Mouse (Mus musculus) limb, embryonic 11.5 days (tissue): ENCODE measurements around the gene Gtf2a1. TPM values are rescaled to one million over a fixed set of nuclear protein-coding genes. Genes with fewer than 3 reads are reported as not detected.

ENCODE experiments used
- ATAC-seq: fragments of 200-750 bp; cut with Nextera tagmentation; 2 replicates; pipeline ENCODE4 v1.8.0; 2017; ENCODE audit warnings: low read depth; ENCODE audit not compliant: insufficient number of reproducible peaks, low FRiP score, low TSS enrichment
- DNase-seq: peaks from one replicate; pipeline ENCODE4 v3.0.0-alpha.2; 2015; ENCODE audit warnings: low spot score
- H3K27ac ChIP-seq: fragments of 300-500 bp; sonication (generic); replicated peaks from 2 replicates; pipeline ENCODE4 v1.5.1; 2014; ENCODE audit warnings: low read depth, mild to moderate bottlenecking, low read length
- H3K27me3 ChIP-seq: fragments of 300-500 bp; sonication (generic); 2 replicates; pipeline ENCODE4 v1.6.1; 2014; ENCODE audit warnings: mild to moderate bottlenecking, low read length, mixed read lengths; ENCODE audit not compliant: control insufficient read depth, insufficient read depth
- H3K36me3 ChIP-seq: fragments of 300-500 bp; sonication (generic); 2 replicates; pipeline ENCODE4 v1.6.1; 2014; ENCODE audit warnings: mild to moderate bottlenecking, low read length, moderate library complexity, mixed read lengths; ENCODE audit not compliant: control insufficient read depth, insufficient read depth
- H3K4me1 ChIP-seq: fragments of 300-500 bp; sonication (generic); 2 replicates; pipeline ENCODE4 v1.6.1; 2014; ENCODE audit warnings: low read length, mixed read lengths; ENCODE audit not compliant: control insufficient read depth, insufficient read depth
- H3K4me2 ChIP-seq: fragments of 300-500 bp; sonication (generic); 2 replicates; pipeline ENCODE4 v1.6.1; 2014; ENCODE audit warnings: low read depth, mild to moderate bottlenecking, moderate library complexity; ENCODE audit not compliant: severe bottlenecking
- H3K4me3 ChIP-seq: fragments of 300-500 bp; sonication (generic); 2 replicates; pipeline ENCODE4 v1.5.1; 2014; ENCODE audit warnings: low read depth, low read length
- H3K9ac ChIP-seq: fragments of 300-500 bp; sonication (generic); 2 replicates; pipeline ENCODE4 v1.6.1; 2014; ENCODE audit warnings: mild to moderate bottlenecking, low read length
- H3K9me3 ChIP-seq: fragments of 300-500 bp; sonication (generic); 2 replicates; pipeline ENCODE4 v1.6.1; 2016; ENCODE audit warnings: low read length; ENCODE audit not compliant: control insufficient read depth
- WGBS: fragments of 180-500 bp; shearing (Covaris S2); extraction: QIAGEN DNeasy Blood & Tissue Kit; methylation state at CpG from one replicate; pipeline ENCODE4 v1.1.7; 2014; 5-methylcytosine and 5-hydroxymethylcytosine counted together
- polyA plus RNA-seq: library from polyadenylated mRNA; unstranded; fragments of >200 nt; fragmentation: Nextera tagmentation; extraction: Ambion mirVana; gene quantifications from 2 replicates; pipeline ENCODE4 v1.2.1, GENCODE M21; 2014

Gene Gtf2a1
- polyA plus RNA-seq, 1 experiment from 2014 or later: 39.8 TPM

DNA sequence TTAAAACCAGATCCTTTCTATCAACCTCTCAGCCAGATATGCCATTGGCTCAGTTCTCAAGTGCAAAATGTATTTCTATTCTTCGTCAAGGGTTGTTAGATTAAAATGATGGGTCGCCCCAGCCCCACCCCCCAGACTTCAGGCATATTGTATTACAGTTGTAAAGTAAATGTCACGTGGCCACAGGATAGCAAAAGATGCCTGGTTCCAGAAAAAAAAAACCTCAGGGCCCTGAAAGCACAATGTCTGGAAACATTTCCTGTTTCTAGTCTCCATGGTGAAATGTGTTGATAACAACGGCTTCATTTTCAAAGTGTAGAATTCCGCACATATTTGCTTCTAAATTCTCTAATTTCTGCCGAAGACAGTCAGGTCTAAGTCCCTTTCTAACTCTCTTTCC is 14.3 kb upstream of the Gtf2a1 start:
- Histone ChIP-seq H3K4me3 (no peak overlapping the region), H3K4me1 (no peaks in the 10 kb centered on the region), H3K9ac (no peak overlapping the region), H3K36me3 (no peaks in the 10 kb centered on the region), H3K27me3 (no peaks in the 10 kb centered on the region), H3K9me3 (no peaks in the 10 kb centered on the region), H3K4me2 (no peak overlapping the region), H3K27ac (no peak overlapping the region)
- ATAC-seq: no peak
- WGBS: 66% methylated on average over 6 of the region's 6 CpGs
- no peak for DNase-seq

DNA sequence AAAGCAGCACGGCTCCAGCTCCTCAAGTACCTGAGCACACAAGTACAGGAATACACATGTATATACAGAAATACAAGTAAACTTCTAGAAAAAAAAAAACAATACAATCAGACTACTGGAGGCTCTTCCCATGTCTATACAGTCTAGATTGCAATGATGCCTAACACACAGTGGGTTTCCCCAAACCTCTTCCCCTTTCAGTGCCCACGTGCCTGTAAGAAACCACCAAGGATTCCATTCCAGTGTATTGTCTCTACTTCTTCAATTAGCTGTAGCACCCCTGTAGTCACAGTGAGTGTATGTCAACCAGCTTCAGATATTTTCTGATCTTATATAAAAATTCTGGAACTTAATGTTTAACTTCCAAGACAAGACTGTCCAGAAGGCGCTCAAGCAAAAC is 1.8 kb upstream of the Gtf2a1 start:
- H3K4me3 ChIP-seq: no peak overlapping the region
- 0 out of 2 replicates have a peak, but pooled peaks cover 3% of the 10 kb centered on the region for H3K4me1 ChIP-seq
- H3K9ac ChIP-seq: no peak overlapping the region
- DNase-seq (no peak), ATAC-seq (no peak)
- no peaks in the 10 kb centered on the region for H3K9me3 ChIP-seq
- no peak overlapping the region for H3K27ac ChIP-seq
- H3K36me3 ChIP-seq: no peaks in the 10 kb centered on the region
- no peaks in the 10 kb centered on the region for H3K27me3 ChIP-seq
- no peak overlapping the region for H3K4me2 ChIP-seq
- WGBS: 94% methylated on average over 3 of the region's 3 CpGs

DNA sequence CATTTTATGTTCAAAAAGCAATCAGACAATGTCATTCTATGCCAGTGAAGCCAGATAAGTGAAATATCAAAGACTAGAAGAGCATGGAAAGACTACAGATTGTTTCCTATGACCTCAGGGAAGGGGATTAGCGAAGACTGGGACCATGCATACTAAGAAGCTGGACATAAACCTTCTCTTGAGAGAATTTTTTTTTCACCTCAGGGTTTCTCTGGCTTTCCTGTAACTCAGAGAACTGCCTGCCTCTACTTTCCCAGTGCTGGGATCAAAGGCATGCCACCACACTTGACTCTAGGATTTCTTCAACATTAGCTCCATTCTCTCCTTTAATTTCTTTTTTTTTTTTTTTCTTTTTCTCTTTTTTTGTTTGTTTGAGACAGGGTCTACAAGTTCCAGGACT is 904 bp upstream of the Gtf2a1 start:
- peak overlapping the region; percentile 100; the same call in 1 of the 2 replicates for H3K9ac ChIP-seq
- no peaks in the 10 kb centered on the region for H3K36me3 ChIP-seq
- no peaks in the 10 kb centered on the region for H3K27me3 ChIP-seq
- no peak for ATAC-seq
- no peak overlapping the region for H3K4me3 ChIP-seq
- WGBS: 91% methylated on average over 1 of the region's 1 CpGs
- 0 out of 2 replicates have a peak, but pooled peaks cover 3% of the 10 kb centered on the region for H3K4me1 ChIP-seq
- H3K4me2 ChIP-seq: peak overlapping the region; percentile 48; the same call in 1 of the 2 replicates
- no peaks in the 10 kb centered on the region for H3K9me3 ChIP-seq
- no peak for DNase-seq
- H3K27ac ChIP-seq: no peak overlapping the region

DNA sequence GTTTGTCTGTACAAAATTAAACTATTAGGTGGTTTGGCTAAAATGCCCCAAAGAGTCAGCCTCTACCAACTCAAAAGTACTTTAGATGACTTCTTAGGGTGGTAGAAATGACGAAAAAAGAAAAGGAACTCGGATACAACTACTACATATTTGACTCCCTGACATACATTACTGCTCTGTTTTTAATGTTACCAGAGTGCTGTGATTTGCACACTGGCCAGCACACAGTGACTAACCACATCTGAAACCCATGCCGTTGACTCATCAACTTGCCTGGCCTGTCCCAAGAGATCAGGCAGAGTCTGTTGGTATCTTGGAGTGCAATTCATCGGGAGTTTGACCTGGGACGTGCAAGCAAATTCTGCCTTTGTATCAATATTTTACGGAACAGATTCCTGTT is 429 bp upstream of the Gtf2a1 start:
- no peak for ATAC-seq
- 38% methylated on average over 6 of the region's 6 CpGs for WGBS

DNA sequence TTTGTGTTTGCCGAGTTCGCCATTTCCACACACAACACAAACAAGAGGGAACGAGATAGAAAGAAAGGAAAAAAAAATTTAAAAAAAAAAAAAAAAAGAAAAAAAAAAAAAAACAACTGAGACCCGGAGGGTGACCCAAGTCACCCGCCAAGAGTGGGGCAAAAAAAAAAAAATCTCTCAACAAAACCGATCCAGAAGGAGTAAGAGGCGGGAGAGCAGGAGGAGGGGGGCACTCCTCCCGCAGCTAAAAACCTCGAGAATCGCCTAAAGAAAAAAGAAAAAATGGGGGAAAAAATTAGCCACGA is 793 bp downstream of the Gtf2a1 start:
- ATAC-seq: no peak
- H3K4me2 ChIP-seq: peak overlapping the region; percentile 22; the same call in 1 of the 2 replicates

More for the DNA sequence above, 429 bp upstream of the Gtf2a1 start:
- peak overlapping the region; percentile 100 for H3K9ac ChIP-seq
- H3K4me2 ChIP-seq: peak overlapping the region; percentile 48
- peak overlapping the region; percentile 100; the same call in 1 of the 2 replicates for H3K27ac ChIP-seq
- no peaks in the 10 kb centered on the region for H3K9me3 ChIP-seq
- H3K36me3 ChIP-seq: peaks cover 3% of the 10 kb centered on the region; the same call in 1 of the 2 replicates
- H3K4me3 ChIP-seq: peak overlapping the region; percentile 65
- peak; percentile 51 for DNase-seq
- no peaks in the 10 kb centered on the region for H3K27me3 ChIP-seq
- 0 out of 2 replicates have a peak, but pooled peaks cover 3% of the 10 kb centered on the region for H3K4me1 ChIP-seq

DNA sequence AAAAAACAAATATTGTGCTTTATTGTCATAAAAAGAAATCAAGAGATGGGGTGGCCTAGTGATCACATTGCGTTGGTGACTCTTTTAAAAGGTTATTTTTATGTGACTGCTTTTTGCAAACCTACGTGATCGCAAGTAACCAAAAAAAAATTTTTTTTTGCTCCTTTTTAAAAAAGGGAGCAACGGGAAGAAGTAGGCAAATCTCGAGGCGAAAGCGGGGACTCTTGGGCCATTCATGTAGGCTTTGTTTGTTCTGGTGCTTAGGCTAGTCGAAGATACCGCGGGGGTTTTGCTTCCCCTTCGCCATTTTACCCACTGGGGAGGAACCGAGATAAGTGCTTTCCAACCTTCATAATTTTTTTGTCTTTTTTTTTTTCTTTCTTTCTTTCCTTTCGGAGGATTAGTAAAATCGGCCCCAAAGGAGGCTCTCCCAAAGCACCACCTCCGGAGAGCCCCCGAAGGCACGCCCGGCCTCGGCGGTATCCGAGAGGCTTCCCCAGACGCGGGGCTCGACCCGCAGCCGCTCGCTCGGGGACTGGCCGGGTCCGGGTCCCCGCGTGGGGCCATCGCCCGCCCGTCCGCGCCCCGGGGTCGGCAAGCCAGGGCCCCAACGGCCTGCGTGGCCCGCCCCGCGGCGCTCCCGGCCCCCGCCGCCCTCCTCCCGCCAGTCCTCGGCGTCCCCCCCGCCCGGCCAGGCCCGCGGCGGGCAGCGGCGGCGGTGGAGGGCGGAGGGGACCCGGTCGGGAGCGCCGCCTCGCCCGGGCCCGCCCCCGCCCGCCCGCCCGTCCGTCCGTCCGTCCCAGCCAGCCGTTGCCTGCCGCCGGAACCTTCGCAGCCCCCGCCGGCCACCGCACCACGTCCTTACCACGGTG is 1.4 kb downstream of the Gtf2a1 start:
- Histone ChIP-seq H3K9ac (peak overlapping the region; percentile 100), H3K9me3 (no peaks in the 10 kb centered on the region), H3K4me3 (peak overlapping the region; percentile 65), H3K4me2 (peak overlapping the region; percentile 47; the same call in 1 of the 2 replicates), H3K27ac (peak overlapping the region; percentile 100), H3K4me1 (0 out of 2 replicates have a peak, but pooled peaks cover 3% of the 10 kb centered on the region), H3K36me3 (peaks cover 8% of the 10 kb centered on the region), H3K27me3 (no peaks in the 10 kb centered on the region)
- ATAC-seq: no peak
- DNase-seq: peak; percentile 67
- WGBS: under 1% methylated on average over 61 of the region's 83 CpGs

More for the DNA sequence above, 793 bp downstream of the Gtf2a1 start:
- H3K9ac ChIP-seq: peak overlapping the region; percentile 100
- no peaks in the 10 kb centered on the region for H3K27me3 ChIP-seq
- no peaks in the 10 kb centered on the region for H3K9me3 ChIP-seq
- 0% methylated on average over 11 of the region's 11 CpGs for WGBS
- H3K27ac ChIP-seq: peak overlapping the region; percentile 100
- no peak for DNase-seq
- H3K4me1 ChIP-seq: 0 out of 2 replicates have a peak, but pooled peaks cover 3% of the 10 kb centered on the region
- H3K36me3 ChIP-seq: peaks cover 8% of the 10 kb centered on the region
- H3K4me3 ChIP-seq: peak overlapping the region; percentile 65

DNA sequence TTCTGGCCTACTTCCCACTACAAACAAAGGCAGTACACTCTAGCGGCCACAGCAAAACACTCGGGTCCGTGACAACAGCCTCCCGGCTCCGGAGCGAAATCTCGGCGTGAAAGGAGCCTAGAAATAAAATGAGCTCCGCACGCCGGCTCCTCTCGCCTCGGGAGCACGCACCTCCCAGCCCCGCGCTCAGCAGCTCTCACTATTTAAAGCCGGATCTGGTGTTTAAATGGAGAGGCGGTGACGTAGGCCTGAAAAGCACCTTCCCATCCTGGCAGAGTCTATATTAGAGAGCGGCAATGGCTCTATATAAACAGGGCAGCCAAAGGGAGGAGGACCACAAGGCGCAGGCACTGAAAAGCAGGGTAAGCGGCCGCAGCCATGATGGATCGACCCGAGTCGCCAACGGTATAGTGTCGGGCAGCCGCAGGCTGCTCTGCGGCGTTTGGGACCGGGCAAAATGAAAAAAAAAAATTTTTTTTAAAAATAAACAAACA is 2.1 kb downstream of the Gtf2a1 start:
- peak; percentile 90 for ATAC-seq
- Histone ChIP-seq H3K4me1 (0 out of 2 replicates have a peak, but pooled peaks cover 3% of the 10 kb centered on the region), H3K36me3 (peaks cover 8% of the 10 kb centered on the region), H3K27me3 (no peaks in the 10 kb centered on the region), H3K4me3 (peak overlapping the region; percentile 65), H3K4me2 (peak overlapping the region; percentile 47), H3K27ac (peak overlapping the region; percentile 100), H3K9me3 (no peaks in the 10 kb centered on the region), H3K9ac (peak overlapping the region; percentile 100)
- WGBS: 0% methylated on average over 32 of the region's 32 CpGs
- DNase-seq: peak; percentile 93

DNA sequence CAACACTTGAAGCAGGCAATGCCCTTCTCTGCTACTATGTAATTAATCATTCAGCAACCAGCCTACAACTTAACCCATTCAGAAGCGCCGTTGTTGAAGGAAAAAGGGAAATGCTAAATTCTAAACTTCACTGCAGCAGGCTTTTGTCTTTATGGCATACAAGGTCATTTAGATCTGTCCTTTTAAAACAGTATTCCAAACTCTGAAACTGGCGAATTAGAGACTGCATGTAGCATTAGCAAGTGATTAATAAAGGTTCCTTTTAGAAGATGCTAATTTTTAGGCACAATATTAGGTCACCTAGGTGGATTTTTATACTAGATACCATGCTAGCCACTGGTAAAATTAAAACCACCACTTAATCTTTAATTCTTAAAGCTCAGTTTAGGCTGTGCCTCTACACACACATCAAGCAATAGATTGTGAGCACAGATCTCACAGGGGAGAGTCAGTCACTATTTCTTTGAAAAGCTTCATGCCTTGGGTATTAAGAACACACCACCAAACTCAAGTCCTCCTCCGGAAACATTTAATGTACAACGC is 2.7 kb downstream of the Gtf2a1 start:
- DNase-seq (no peak), ATAC-seq (no peak)
- Histone ChIP-seq H3K4me3 (peak overlapping the region; percentile 65), H3K4me2 (peak overlapping the region; percentile 47), H3K9me3 (no peaks in the 10 kb centered on the region), H3K27ac (peak overlapping the region; percentile 31; the same call in 1 of the 2 replicates), H3K27me3 (no peaks in the 10 kb centered on the region), H3K36me3 (peaks cover 8% of the 10 kb centered on the region), H3K4me1 (0 out of 2 replicates have a peak, but pooled peaks cover 3% of the 10 kb centered on the region), H3K9ac (peak overlapping the region; percentile 100)
- 11% methylated on average over 5 of the region's 5 CpGs for WGBS
